Comparison of ENCODE assay signal across 36 mouse cellular contexts in the genomic region with DNA sequence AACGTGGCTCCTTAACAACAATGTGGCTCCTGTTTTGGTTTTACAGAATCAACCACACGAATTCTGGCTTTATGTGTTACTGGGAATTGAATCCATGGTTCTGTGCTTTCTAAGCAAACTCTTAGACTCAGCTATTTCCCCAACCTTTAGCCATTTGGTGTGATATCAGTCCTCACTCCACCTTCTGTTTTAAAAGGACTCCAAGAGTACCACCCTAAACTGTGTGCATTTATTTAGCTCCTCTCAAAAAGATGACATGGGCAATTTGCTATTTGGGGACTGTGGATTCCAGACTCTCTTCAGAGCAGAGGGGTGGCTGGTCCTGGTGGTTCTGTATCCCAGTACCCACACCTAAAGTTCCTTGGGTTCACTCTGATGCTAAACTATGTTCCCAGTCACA. TPM values are rescaled to one million over a fixed set of nuclear protein-coding genes. Genes with fewer than 3 reads are reported as not detected.
DNase-seq lines count a peak whose midpoint lies in the region; ATAC-seq and TF ChIP-seq lines count a peak whose summit lies in the region.
"Had no signal": no experiment of that assay in that cellular context is flagged by ENCODE, and none has a peak within 500 bp of the region (broad histone marks: within the 10 kb centered on the region; RNA-seq: fewer than 3 reads in every experiment).

No protein-coding gene starts in this region.

- WGBS in heart, embryonic 15.5 days = 51% methylated on average over 2 of the region's 2 CpGs
- WGBS in bone marrow, adult 2 months = 69% methylated on average over 2 of the region's 2 CpGs
- 33% methylated on average over 2 of the region's 2 CpGs for WGBS in liver, embryonic 12.5 days (ENCODE audit: insufficient replicate concordance)
- WGBS in liver, postnatal 0 days (ENCODE audit: insufficient replicate concordance) = 56% methylated on average over 2 of the region's 2 CpGs

- peak overlapping the region; percentile 31; the same call in 1 of the 2 replicates for H3K27ac ChIP-seq in heart, embryonic 15.5 days
- peak overlapping the region; percentile 64 for H3K27ac ChIP-seq in bone marrow, adult 2 months (ENCODE audit: control insufficient read depth, insufficient read depth, low read depth, low read length, poor library complexity)
- H3K27ac ChIP-seq in liver, embryonic 12.5 days = peak overlapping the region; percentile 96
- H3K27ac ChIP-seq in liver, postnatal 0 days (ENCODE audit: low read depth) = peak overlapping the region; percentile 88
- H3K27ac ChIP-seq: hindbrain, embryonic 12.5 days; left cerebral cortex, adult 2 months; limb, embryonic 12.5 days; macrophage; neural tube, embryonic 15.5 days; stomach, embryonic 15.5 days had no signal

- ATAC-seq in heart, embryonic 15.5 days (replicated peaks; ENCODE audit: insufficient number of reproducible peaks, insufficient read depth, low FRiP score, low read depth) = no peak
- ATAC-seq in liver, embryonic 12.5 days = peak; percentile 53
- peak; percentile 50 for ATAC-seq in liver, postnatal 0 days
- ATAC-seq: CD4-positive, CD25-positive, alpha-beta regulatory T cell, adult 4 months; forebrain, postnatal 0 days; lung, postnatal 0 days had no signal

- no peak overlapping the region for H3K4me2 ChIP-seq in heart, embryonic 15.5 days
- peak overlapping the region; percentile 69 for H3K4me2 ChIP-seq in liver, embryonic 12.5 days
- peak overlapping the region; percentile 49; the same call in 1 of the 2 replicates for H3K4me2 ChIP-seq in liver, postnatal 0 days (ENCODE audit: low read depth, low read length)
- H3K4me2 ChIP-seq: hindbrain, embryonic 12.5 days; limb, embryonic 12.5 days; neural tube, embryonic 15.5 days; stomach, embryonic 15.5 days had no signal

- no peak overlapping the region for H3K4me3 ChIP-seq in heart, embryonic 15.5 days
- no peak overlapping the region for H3K4me3 ChIP-seq in bone marrow, adult 2 months (replicated peaks; ENCODE audit: control insufficient read depth, low read depth, low read length)
- H3K4me3 ChIP-seq in liver, embryonic 12.5 days = 0 out of 2 replicates have a peak overlapping the region, but pooled peaks have one; percentile 4
- H3K4me3 ChIP-seq in liver, postnatal 0 days (ENCODE audit: low read depth, low read length) = no peak overlapping the region
- H3K4me3 ChIP-seq: hindbrain, embryonic 12.5 days; left cerebral cortex, adult 2 months; limb, embryonic 12.5 days; neural tube, embryonic 15.5 days; stomach, embryonic 15.5 days had no signal

- no peak for DNase-seq in heart, adult 8-10 months (ENCODE audit: low spot score)
- no peak for DNase-seq in liver, postnatal 0 days
- DNase-seq in urinary bladder, postnatal 36 days (ENCODE audit: low spot score in 2 of 2) = no peak
- no peak for DNase-seq in spleen, postnatal 36 days (ENCODE audit: low spot score in 2 of 2)
- DNase-seq: adrenal gland, postnatal 10 days; cerebellum, adult 11 months; cerebellum, adult 9-10 months; cerebellum, postnatal 36 days; forebrain, postnatal 0 days; gastrocnemius, postnatal 10 days; heart, postnatal 36 days; kidney, adult 8-10 months; kidney, postnatal 14 days; layer of hippocampus, adult 9-11 months; lung, adult 18-20 months; midbrain, embryonic 14.5 days; retina, postnatal 1 day; right cerebral cortex, postnatal 14 days had no signal

- H3K9ac ChIP-seq in heart, embryonic 15.5 days = no peak overlapping the region
- H3K9ac ChIP-seq in liver, embryonic 12.5 days = peak overlapping the region; percentile 44
- H3K9ac ChIP-seq in liver, postnatal 0 days (replicated peaks) = no peak overlapping the region
- H3K9ac ChIP-seq: forebrain, postnatal 0 days; hindbrain, embryonic 12.5 days; limb, embryonic 12.5 days; neural tube, embryonic 15.5 days; stomach, embryonic 15.5 days had no signal

- peaks cover 3% of the 10 kb centered on the region; the same call in 1 of the 2 replicates for H3K4me1 ChIP-seq in heart, embryonic 15.5 days (replicated peaks)
- no peaks in the 10 kb centered on the region; the same call in 1 of the 2 replicates for H3K4me1 ChIP-seq in bone marrow, adult 2 months (ENCODE audit: control insufficient read depth, insufficient read depth, low read length)
- peaks cover 38% of the 10 kb centered on the region for H3K4me1 ChIP-seq in liver, embryonic 12.5 days
- H3K4me1 ChIP-seq in liver, postnatal 0 days (ENCODE audit: insufficient read depth) = no peaks in the 10 kb centered on the region; the same call in 1 of the 2 replicates
- H3K4me1 ChIP-seq: hindbrain, embryonic 12.5 days; limb, embryonic 12.5 days; neural tube, embryonic 15.5 days; stomach, embryonic 15.5 days had no signal

- H3K36me3 ChIP-seq in heart, embryonic 15.5 days = no peaks in the 10 kb centered on the region
- H3K36me3 ChIP-seq in liver, embryonic 12.5 days = no peaks in the 10 kb centered on the region
- no peaks in the 10 kb centered on the region for H3K36me3 ChIP-seq in liver, postnatal 0 days (replicated peaks; ENCODE audit: insufficient read depth, low read length)
- H3K36me3 ChIP-seq: hindbrain, embryonic 12.5 days; limb, embryonic 12.5 days; neural tube, embryonic 15.5 days; stomach, embryonic 15.5 days had no signal

- no peak for TF ChIP-seq POLR2A in bone marrow, adult 2 months (IDR thresholded peaks at IDR 0.05; ENCODE audit: borderline replicate concordance, control insufficient read depth, low read depth, low read length)

- TF ChIP-seq EP300 in liver, postnatal 0 days (IDR thresholded peaks at IDR 0.05; ENCODE audit: low read depth) = no peak

- H3K9me3 ChIP-seq in heart, embryonic 15.5 days (replicated peaks) = no peaks in the 10 kb centered on the region
- peaks cover 12% of the 10 kb centered on the region; the same call in 1 of the 2 replicates for H3K9me3 ChIP-seq in liver, embryonic 12.5 days (replicated peaks)
- H3K9me3 ChIP-seq in liver, postnatal 0 days (ENCODE audit: low read length) = peaks cover 6% of the 10 kb centered on the region
- H3K9me3 ChIP-seq: neural tube, embryonic 15.5 days; stomach, embryonic 15.5 days had no signal

- H3K27me3 ChIP-seq in heart, embryonic 15.5 days = no peaks in the 10 kb centered on the region
- H3K27me3 ChIP-seq in liver, embryonic 12.5 days (replicated peaks) = no peaks in the 10 kb centered on the region
- no peaks in the 10 kb centered on the region for H3K27me3 ChIP-seq in liver, postnatal 0 days (ENCODE audit: insufficient read depth, low read length)
- H3K27me3 ChIP-seq: hindbrain, embryonic 12.5 days; limb, embryonic 12.5 days; neural tube, embryonic 15.5 days; stomach, embryonic 15.5 days had no signal

- TF ChIP-seq CTCF in bone marrow, adult 2 months (IDR thresholded peaks at IDR 0.05; ENCODE audit: control insufficient read depth, insufficient read depth, low read length) = no peak
- no peak for TF ChIP-seq CTCF in liver, postnatal 0 days (IDR thresholded peaks at IDR 0.05; ENCODE audit: low read depth)

RNA-seq across cellular contexts. Expression of a gene that starts 4.8 kb away (rescaled TPM):
- not detected in 2 replicates for polyA plus RNA-seq in heart, embryonic 15.5 days (2015; fragmentation: Nextera tagmentation; extraction: Ambion mirVana)
- total RNA-seq in heart, adult 8-10 months (2022) = not detected
- polyA plus RNA-seq in bone marrow, adult 2 months (2011; ENCODE audit: insufficient read depth, insufficient read length, low replicate concordance, missing spikeins) = not detected in 2 replicates
- 0.36 and 0.50 TPM in 2 replicates for polyA plus RNA-seq in liver, embryonic 12.5 days (2016; fragmentation: Nextera tagmentation; extraction: Ambion mirVana)
- polyA plus RNA-seq in liver, postnatal 0 days (2015; fragmentation: Nextera tagmentation; extraction: Ambion mirVana) = 0.22 and 0.44 TPM in 2 replicates
- total RNA-seq: adrenal gland, postnatal 10 days; forebrain, postnatal 0 days; gastrocnemius, postnatal 10 days; heart, postnatal 36 days; left cerebral cortex, adult 2 months; left cerebral cortex, postnatal 25 days had no signal
- polyA plus RNA-seq: CD4-positive, CD25-positive, alpha-beta regulatory T cell, adult 4 months; embryonic facial prominence, embryonic 11.5 days; forebrain, embryonic 11.5 days; forebrain, postnatal 0 days; gonadal fat pad, adult 2 months; heart, embryonic 14.5 days; hindbrain, embryonic 12.5 days; intestine, embryonic 16.5 days; limb, embryonic 12.5 days; lung, postnatal 0 days; macrophage; midbrain, embryonic 14.5 days; neural tube, embryonic 15.5 days; small intestine, adult 2 months; stomach, embryonic 15.5 days had no signal

RNA-seq across cellular contexts. Expression of a gene that starts 13.1 kb away (rescaled TPM):
- 131 and 154 TPM in 2 replicates for polyA plus RNA-seq in heart, embryonic 15.5 days (2015; fragmentation: Nextera tagmentation; extraction: Ambion mirVana)
- total RNA-seq in heart, adult 8-10 months (2022) = 100 to 1,000 TPM; 120 to 145 (median 131) TPM
- polyA plus RNA-seq in bone marrow, adult 2 months (2011; ENCODE audit: insufficient read depth, insufficient read length, low replicate concordance, missing spikeins) = 108 and 110 TPM in 2 replicates
- polyA plus RNA-seq in liver, embryonic 12.5 days (2016; fragmentation: Nextera tagmentation; extraction: Ambion mirVana) = 289 and 291 TPM in 2 replicates
- 126 and 141 TPM in 2 replicates for polyA plus RNA-seq in liver, postnatal 0 days (2015; fragmentation: Nextera tagmentation; extraction: Ambion mirVana)

RNA-seq across cellular contexts. Expression of a gene that starts 55.1 kb away (rescaled TPM):
- 288 and 312 TPM in 2 replicates for polyA plus RNA-seq in heart, embryonic 15.5 days (2015; fragmentation: Nextera tagmentation; extraction: Ambion mirVana)
- total RNA-seq in heart, adult 8-10 months (2022) = 100 to 1,000 TPM; 216 to 235 (median 228) TPM
- 13.1 and 14.7 TPM in 2 replicates for polyA plus RNA-seq in bone marrow, adult 2 months (2011; ENCODE audit: insufficient read depth, insufficient read length, low replicate concordance, missing spikeins)
- 280 and 286 TPM in 2 replicates for polyA plus RNA-seq in liver, embryonic 12.5 days (2016; fragmentation: Nextera tagmentation; extraction: Ambion mirVana)
- polyA plus RNA-seq in liver, postnatal 0 days (2015; fragmentation: Nextera tagmentation; extraction: Ambion mirVana) = 211 and 219 TPM in 2 replicates

RNA-seq across cellular contexts. Expression of a gene that starts 55.2 kb away (rescaled TPM):
- polyA plus RNA-seq in heart, embryonic 15.5 days (2015; fragmentation: Nextera tagmentation; extraction: Ambion mirVana) = 23.6 and 26.6 TPM in 2 replicates
- 10 to 100 TPM; 15.4 to 21.4 (median 18.0) TPM for total RNA-seq in heart, adult 8-10 months (2022)
- 16.8 and 20.8 TPM in 2 replicates for polyA plus RNA-seq in bone marrow, adult 2 months (2011; ENCODE audit: insufficient read depth, insufficient read length, low replicate concordance, missing spikeins)
- 22.7 and 26.1 TPM in 2 replicates for polyA plus RNA-seq in liver, embryonic 12.5 days (2016; fragmentation: Nextera tagmentation; extraction: Ambion mirVana)
- polyA plus RNA-seq in liver, postnatal 0 days (2015; fragmentation: Nextera tagmentation; extraction: Ambion mirVana) = 7.0 and 7.4 TPM in 2 replicates

Comparison
In these comparisons a context has a peak if more than half of its experiments do, and no peak if none do; other contexts are left out.
1. H3K27ac ChIP-seq: peak in every context shown above with its lines; median percentile 96 in liver, embryonic 12.5 days; 88 in liver, postnatal 0 days; 64 in bone marrow, adult 2 months; 31 in heart, embryonic 15.5 days.
2. RNA of a gene that starts 55.1 kb away (polyA plus RNA-seq): 288 to 312 TPM in heart, embryonic 15.5 days, 280 to 286 TPM in liver, embryonic 12.5 days and 211 to 219 TPM in liver, postnatal 0 days; 13.1 to 14.7 TPM in bone marrow, adult 2 months; every median in the first group is over 10 times any median in the second.